Mouse (Mus musculus) E14TG2a.4 (cell line): ENCODE measurements around the gene Gm7029.

Source experiments
- CTCF ChIP-seq: conservative IDR thresholded peaks from 2 replicates; pipeline ENCODE4 v1.5.1; 2014; ENCODE audit warnings: low read length
- POU5F1 ChIP-seq: IDR thresholded peaks from 2 replicates; pipeline ENCODE4 v1.6.1; 2014; ENCODE audit warnings: low read length, borderline replicate concordance

- no peak for TF ChIP-seq CTCF
- no peak for TF ChIP-seq POU5F1
Measured at GRCm38 (mm10) chr17:33842966-33843795, 30.5 kb upstream of the Gm7029 start, which contains the start of gene Cd320.
